Mouse (Mus musculus): ENCODE measurements around the gene R3hdm2. TPM values are rescaled to one million over a fixed set of nuclear protein-coding genes. Genes with fewer than 3 reads are reported as not detected.

R3hdm2 gene
- polyA plus RNA-seq, 1 experiment = 475 TPM

- WGBS = 2% methylated on average over 35 of the region's 35 CpGs
- Histone ChIP-seq H3K4me3 (ENCODE audit: insufficient read depth, low read depth, low read length) (peak overlapping the region; percentile 47), H3K4me1 (ENCODE audit: control insufficient read depth, insufficient read depth, low read length) (peaks cover 72% of the 10 kb centered on the region), H3K27ac (ENCODE audit: insufficient read depth, low read depth, low read length) (peak overlapping the region; percentile 96)
- TF ChIP-seq CTCF (IDR thresholded peaks at IDR 0.05; ENCODE audit: insufficient read depth, low read depth, low read length) (peak; percentile 81), POLR2A (IDR thresholded peaks at IDR 0.05; ENCODE audit: insufficient read depth, low read depth, low read length) (no peak)
These were observed 129.1 kb downstream of the R3hdm2 start for GRCm38 (mm10) chr10:127509051-127509836.

GRCm38 (mm10) chr10:127509837-127510701 lies 129.9 kb downstream of the R3hdm2 start:
- Histone ChIP-seq H3K27ac (ENCODE audit: insufficient read depth, low read depth, low read length) (peak overlapping the region; percentile 96), H3K4me1 (ENCODE audit: control insufficient read depth, insufficient read depth, low read length) (peaks cover 75% of the 10 kb centered on the region), H3K4me3 (ENCODE audit: insufficient read depth, low read depth, low read length) (peak overlapping the region; percentile 47)
- 17% methylated on average over 17 of the region's 17 CpGs for WGBS
- TF ChIP-seq CTCF (IDR thresholded peaks at IDR 0.05; ENCODE audit: insufficient read depth, low read depth, low read length) = no peak
- TF ChIP-seq POLR2A (IDR thresholded peaks at IDR 0.05; ENCODE audit: insufficient read depth, low read depth, low read length) = no peak

- peak overlapping the region; percentile 53 for H3K4me3 ChIP-seq (ENCODE audit: insufficient read depth, low read depth, low read length)
- TF ChIP-seq POLR2A (IDR thresholded peaks at IDR 0.05; ENCODE audit: insufficient read depth, low read depth, low read length) (no peak), CTCF (IDR thresholded peaks at IDR 0.05; ENCODE audit: insufficient read depth, low read depth, low read length) (no peak)
- peak overlapping the region; percentile 96 for H3K27ac ChIP-seq (ENCODE audit: insufficient read depth, low read depth, low read length)
- peaks cover 78% of the 10 kb centered on the region for H3K4me1 ChIP-seq (ENCODE audit: control insufficient read depth, insufficient read depth, low read length)
- WGBS = 18% methylated on average over 11 of the region's 11 CpGs
These were observed 130.9 kb downstream of the R3hdm2 start for GRCm38 (mm10) chr10:127510895-127511617.

GRCm38 (mm10) chr10:127511634-127512306 lies 131.6 kb downstream of the R3hdm2 start:
- Histone ChIP-seq H3K4me1 (ENCODE audit: control insufficient read depth, insufficient read depth, low read length) (peaks cover 75% of the 10 kb centered on the region), H3K4me3 (ENCODE audit: insufficient read depth, low read depth, low read length) (peak overlapping the region; percentile 53), H3K27ac (ENCODE audit: insufficient read depth, low read depth, low read length) (peak overlapping the region; percentile 96)
- WGBS = 1% methylated on average over 46 of the region's 46 CpGs
- TF ChIP-seq CTCF (IDR thresholded peaks at IDR 0.05; ENCODE audit: insufficient read depth, low read depth, low read length) (peak; percentile 40; the same call in 1 of the 2 replicates), POLR2A (IDR thresholded peaks at IDR 0.05; ENCODE audit: insufficient read depth, low read depth, low read length) (no peak)

GRCm38 (mm10) chr10:127512307-127512666 lies 132.2 kb downstream of the R3hdm2 start:
- 4% methylated on average over 7 of the region's 7 CpGs for WGBS
- H3K4me3 ChIP-seq (ENCODE audit: insufficient read depth, low read depth, low read length) = peak overlapping the region; percentile 53
- peak overlapping the region; percentile 96 for H3K27ac ChIP-seq (ENCODE audit: insufficient read depth, low read depth, low read length)
- TF ChIP-seq POLR2A (IDR thresholded peaks at IDR 0.05; ENCODE audit: insufficient read depth, low read depth, low read length) (no peak), CTCF (IDR thresholded peaks at IDR 0.05; ENCODE audit: insufficient read depth, low read depth, low read length) (no peak)
- H3K4me1 ChIP-seq (ENCODE audit: control insufficient read depth, insufficient read depth, low read length) = peaks cover 72% of the 10 kb centered on the region

- peak; percentile 100 for TF ChIP-seq CTCF (IDR thresholded peaks at IDR 0.05; ENCODE audit: insufficient read depth, low read depth, low read length)
- TF ChIP-seq POLR2A (IDR thresholded peaks at IDR 0.05; ENCODE audit: insufficient read depth, low read depth, low read length) = 0 out of 2 replicates have a peak, but pooled peaks have one; percentile 20
- H3K4me3 ChIP-seq (ENCODE audit: insufficient read depth, low read depth, low read length) = peak overlapping the region; percentile 19
- under 1% methylated on average over 27 of the region's 27 CpGs for WGBS
- H3K4me1 ChIP-seq (ENCODE audit: control insufficient read depth, insufficient read depth, low read length) = peaks cover 67% of the 10 kb centered on the region
- H3K27ac ChIP-seq (ENCODE audit: insufficient read depth, low read depth, low read length) = peak overlapping the region; percentile 96; the same call in 1 of the 2 replicates
These were observed 132.7 kb downstream of the R3hdm2 start for GRCm38 (mm10) chr10:127512813-127513212.

- 0 out of 2 replicates have a peak overlapping the region, but pooled peaks have one; percentile 34 for H3K27ac ChIP-seq (ENCODE audit: insufficient read depth, low read depth, low read length)
- TF ChIP-seq POLR2A (IDR thresholded peaks at IDR 0.05; ENCODE audit: insufficient read depth, low read depth, low read length) (no peak), CTCF (IDR thresholded peaks at IDR 0.05; ENCODE audit: insufficient read depth, low read depth, low read length) (no peak)
- 2% methylated on average over 16 of the region's 16 CpGs for WGBS
- no peak overlapping the region for H3K4me3 ChIP-seq (ENCODE audit: insufficient read depth, low read depth, low read length)
- peaks cover 59% of the 10 kb centered on the region for H3K4me1 ChIP-seq (ENCODE audit: control insufficient read depth, insufficient read depth, low read length)
These were observed 133.5 kb downstream of the R3hdm2 start for GRCm38 (mm10) chr10:127513501-127514091.
